19 mouse cellular contexts compared by ENCODE assay signal in the genomic region with DNA sequence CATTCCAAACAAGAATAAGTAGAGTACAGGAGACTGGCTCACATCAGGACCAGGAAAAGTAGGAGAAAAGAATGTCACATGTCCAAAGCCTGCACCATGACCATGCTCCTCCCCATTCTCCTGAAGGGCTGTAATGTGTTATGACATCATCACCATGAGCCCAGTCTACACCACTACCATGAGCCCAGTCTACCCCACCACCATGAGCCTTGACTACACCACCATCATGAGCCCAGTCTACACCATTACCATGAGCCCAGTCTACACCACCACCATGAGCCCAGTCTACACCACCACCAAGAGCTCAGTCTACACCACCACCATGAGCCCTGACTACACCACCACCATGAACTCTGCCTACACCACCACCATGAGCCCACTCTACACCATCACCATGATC.
DNase-seq lines count a peak whose midpoint lies in the region; ATAC-seq and TF ChIP-seq lines count a peak whose summit lies in the region.
"Had no signal": no experiment of that assay in that cellular context is flagged by ENCODE, and none has a peak within 500 bp of the region (broad histone marks: within the 10 kb centered on the region; RNA-seq: fewer than 3 reads in every experiment).

No protein-coding gene starts in this region.

- no peak overlapping the region for H3K27ac ChIP-seq in forebrain, embryonic 15.5 days (replicated peaks)
- no peak overlapping the region for H3K27ac ChIP-seq in forebrain, embryonic 10.5 days
- H3K27ac ChIP-seq in kidney, embryonic 15.5 days = no peak overlapping the region
- H3K27ac ChIP-seq in midbrain, embryonic 12.5 days (replicated peaks) = no peak overlapping the region
- no peak overlapping the region for H3K27ac ChIP-seq in midbrain, postnatal 0 days (ENCODE audit: low read depth, low read length)
- H3K27ac ChIP-seq in hindbrain, embryonic 14.5 days = no peak overlapping the region
- H3K27ac ChIP-seq: hindbrain, embryonic 15.5 days; lung, embryonic 15.5 days; macrophage had no signal

- ATAC-seq in forebrain, embryonic 15.5 days (replicated peaks) = peak; percentile 38; the same call in 1 of the 2 replicates
- ATAC-seq in kidney, embryonic 15.5 days (replicated peaks; ENCODE audit: low FRiP score) = 0 out of 2 replicates have a peak, but pooled peaks have one; percentile 58
- peak; percentile 27; the same call in 1 of the 2 replicates for ATAC-seq in midbrain, embryonic 12.5 days (ENCODE audit: low FRiP score, low read depth)
- no peak for ATAC-seq in midbrain, postnatal 0 days (ENCODE audit: low FRiP score)
- ATAC-seq in hindbrain, embryonic 14.5 days (ENCODE audit: low FRiP score) = 0 out of 2 replicates have a peak, but pooled peaks have one; percentile 27
- ATAC-seq in megakaryocyte progenitor cell, adult 5-6 weeks (replicated peaks; ENCODE audit: poor library complexity) = no peak

- DNase-seq in forebrain, embryonic 10.5 days (ENCODE audit: extremely low spot score, low spot score) = no peak
- no peak for DNase-seq in kidney, postnatal 10 days
- no peak for DNase-seq in midbrain, postnatal 0 days (ENCODE audit: low spot score)
- DNase-seq in hindbrain, embryonic 14.5 days (ENCODE audit: low spot score) = no peak
- DNase-seq: adrenal gland, adult 8-10 months; cerebellum, postnatal 14 days; embryo, embryonic 11 days; kidney, adult 18-20 months; spleen, adult 18-20 months; thymus, postnatal 14 days had no signal

- no peak overlapping the region for H3K4me2 ChIP-seq in forebrain, embryonic 15.5 days (replicated peaks)
- no peak overlapping the region for H3K4me2 ChIP-seq in kidney, embryonic 15.5 days
- H3K4me2 ChIP-seq in midbrain, embryonic 12.5 days (replicated peaks) = no peak overlapping the region
- H3K4me2 ChIP-seq in midbrain, postnatal 0 days (ENCODE audit: low read depth, low read length, poor library complexity, severe bottlenecking) = no peak overlapping the region
- H3K4me2 ChIP-seq in hindbrain, embryonic 14.5 days (replicated peaks) = no peak overlapping the region
- H3K4me2 ChIP-seq: hindbrain, embryonic 15.5 days; lung, embryonic 15.5 days had no signal

- no peak overlapping the region for H3K9ac ChIP-seq in forebrain, embryonic 15.5 days (replicated peaks)
- no peak overlapping the region for H3K9ac ChIP-seq in kidney, embryonic 15.5 days
- no peak overlapping the region for H3K9ac ChIP-seq in midbrain, embryonic 12.5 days (replicated peaks)
- no peak overlapping the region for H3K9ac ChIP-seq in midbrain, postnatal 0 days (replicated peaks; ENCODE audit: low read length, poor library complexity, severe bottlenecking)
- no peak overlapping the region for H3K9ac ChIP-seq in hindbrain, embryonic 14.5 days
- H3K9ac ChIP-seq: hindbrain, embryonic 15.5 days; lung, embryonic 15.5 days had no signal

- H3K4me1 ChIP-seq in forebrain, embryonic 15.5 days = no peaks in the 10 kb centered on the region
- H3K4me1 ChIP-seq in forebrain, embryonic 10.5 days = no peaks in the 10 kb centered on the region
- no peaks in the 10 kb centered on the region for H3K4me1 ChIP-seq in kidney, embryonic 15.5 days
- H3K4me1 ChIP-seq in midbrain, embryonic 12.5 days = no peaks in the 10 kb centered on the region
- no peaks in the 10 kb centered on the region for H3K4me1 ChIP-seq in midbrain, postnatal 0 days (ENCODE audit: insufficient read depth, low read length)
- no peaks in the 10 kb centered on the region for H3K4me1 ChIP-seq in hindbrain, embryonic 14.5 days (replicated peaks; ENCODE audit: control insufficient read depth, insufficient read depth, low read length)
- H3K4me1 ChIP-seq: hindbrain, embryonic 15.5 days; lung, embryonic 15.5 days had no signal

- TF ChIP-seq CTCF in midbrain, postnatal 0 days (IDR thresholded peaks at IDR 0.05) = no peak

- no peaks in the 10 kb centered on the region for H3K36me3 ChIP-seq in forebrain, embryonic 15.5 days
- H3K36me3 ChIP-seq in forebrain, embryonic 10.5 days (replicated peaks) = no peaks in the 10 kb centered on the region
- H3K36me3 ChIP-seq in kidney, embryonic 15.5 days = no peaks in the 10 kb centered on the region
- H3K36me3 ChIP-seq in midbrain, embryonic 12.5 days = no peaks in the 10 kb centered on the region
- H3K36me3 ChIP-seq in midbrain, postnatal 0 days (ENCODE audit: insufficient read depth, low read length) = no peaks in the 10 kb centered on the region
- no peaks in the 10 kb centered on the region for H3K36me3 ChIP-seq in hindbrain, embryonic 14.5 days (replicated peaks; ENCODE audit: control insufficient read depth, insufficient read depth)
- H3K36me3 ChIP-seq: hindbrain, embryonic 15.5 days; lung, embryonic 15.5 days had no signal

- no peaks in the 10 kb centered on the region for H3K27me3 ChIP-seq in forebrain, embryonic 15.5 days
- H3K27me3 ChIP-seq in forebrain, embryonic 10.5 days (ENCODE audit: poor library complexity, severe bottlenecking) = no peaks in the 10 kb centered on the region
- H3K27me3 ChIP-seq in kidney, embryonic 15.5 days = no peaks in the 10 kb centered on the region
- no peaks in the 10 kb centered on the region for H3K27me3 ChIP-seq in midbrain, embryonic 12.5 days
- H3K27me3 ChIP-seq in midbrain, postnatal 0 days (ENCODE audit: insufficient read depth, low read length) = no peaks in the 10 kb centered on the region
- no peaks in the 10 kb centered on the region for H3K27me3 ChIP-seq in hindbrain, embryonic 14.5 days (ENCODE audit: control insufficient read depth, insufficient read depth, low read length)
- H3K27me3 ChIP-seq: hindbrain, embryonic 15.5 days; lung, embryonic 15.5 days had no signal

- H3K4me3 ChIP-seq in forebrain, embryonic 15.5 days = no peak overlapping the region
- no peak overlapping the region for H3K4me3 ChIP-seq in forebrain, embryonic 10.5 days
- H3K4me3 ChIP-seq in kidney, embryonic 15.5 days (replicated peaks) = no peak overlapping the region
- H3K4me3 ChIP-seq in midbrain, embryonic 12.5 days = no peak overlapping the region
- H3K4me3 ChIP-seq in midbrain, postnatal 0 days (ENCODE audit: low read depth, low read length) = no peak overlapping the region
- H3K4me3 ChIP-seq in hindbrain, embryonic 14.5 days (replicated peaks; ENCODE audit: low read length) = no peak overlapping the region
- H3K4me3 ChIP-seq: erythroblast, embryonic 14.5 days; hindbrain, embryonic 15.5 days; lung, embryonic 15.5 days; myocyte had no signal

- H3K9me3 ChIP-seq in forebrain, embryonic 15.5 days = no peaks in the 10 kb centered on the region
- H3K9me3 ChIP-seq in forebrain, embryonic 10.5 days = no peaks in the 10 kb centered on the region
- H3K9me3 ChIP-seq in kidney, embryonic 15.5 days (replicated peaks) = no peaks in the 10 kb centered on the region
- no peaks in the 10 kb centered on the region for H3K9me3 ChIP-seq in midbrain, embryonic 12.5 days
- no peaks in the 10 kb centered on the region for H3K9me3 ChIP-seq in midbrain, postnatal 0 days (ENCODE audit: low read length)
- H3K9me3 ChIP-seq in hindbrain, embryonic 14.5 days (ENCODE audit: control insufficient read depth, low read length) = no peaks in the 10 kb centered on the region
- H3K9me3 ChIP-seq: hindbrain, embryonic 15.5 days; lung, embryonic 15.5 days had no signal

Comparison
In these comparisons a context has a peak if more than half of its experiments do, and no peak if none do; other contexts are left out.
1. ATAC-seq: peak in forebrain, embryonic 15.5 days (single experiment), kidney, embryonic 15.5 days (single experiment), midbrain, embryonic 12.5 days (single experiment) and hindbrain, embryonic 14.5 days (single experiment); none in midbrain, postnatal 0 days (single experiment) and megakaryocyte progenitor cell, adult 5-6 weeks (single experiment).